Mouse (Mus musculus) liver, adult 2 months (tissue): ENCODE data around the gene Gm17416.

Experiments used
- CTCF ChIP-seq: fragments of 200-500 bp; IDR thresholded peaks from 2 replicates; pipeline ENCODE4 v1.5.1; 2011; ENCODE audit warnings: low read depth, low read length, control low read depth
- POLR2A ChIP-seq: fragments of 200-500 bp; IDR thresholded peaks from 2 replicates; pipeline ENCODE4 v1.6.1; 2011; ENCODE audit warnings: low read length, control low read depth; ENCODE audit not compliant: insufficient read depth; ENCODE audit errors: extremely low read depth

DNA sequence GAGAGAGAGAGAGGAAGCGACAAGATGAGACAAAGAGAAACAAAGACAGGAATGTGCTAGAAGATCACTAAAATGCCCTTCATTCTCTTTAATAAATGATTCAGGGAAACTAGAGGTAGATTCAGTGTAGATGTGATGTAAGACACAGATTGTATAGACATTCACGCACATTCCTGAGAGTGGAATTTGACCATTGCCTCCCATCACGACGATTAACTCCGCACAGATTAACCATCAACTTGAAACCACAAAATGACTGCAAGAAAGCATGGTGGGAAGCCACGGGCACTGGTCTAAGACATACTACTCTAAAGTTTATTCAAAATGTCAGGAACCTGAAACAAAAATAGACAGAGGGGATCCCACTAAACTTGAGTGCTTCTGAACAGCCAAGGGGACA is 1.2 kb downstream of the Gm17416 start:
- no peak for TF ChIP-seq CTCF
- TF ChIP-seq POLR2A, result no peak
